Mouse (Mus musculus) forebrain, embryonic 12.5 days (tissue): ENCODE measurements around the gene Tnfrsf26. TPM values are rescaled to one million over a fixed set of nuclear protein-coding genes. Genes with fewer than 3 reads are reported as not detected.

ENCODE experiments used
- ATAC-seq: fragments of 200-750 bp; cut with Nextera tagmentation; 2 replicates; pipeline ENCODE4 v1.8.0; 2017; ENCODE audit warnings: moderate TSS enrichment; ENCODE audit not compliant: low FRiP score
- H3K27ac ChIP-seq: fragments of 300-500 bp; sonication (generic); 2 replicates; pipeline ENCODE4 v1.5.1; 2016; ENCODE audit warnings: mild to moderate bottlenecking
- H3K27me3 ChIP-seq: fragments of 300-500 bp; sonication (generic); 2 replicates; pipeline ENCODE4 v1.6.1; 2016; ENCODE audit warnings: mild to moderate bottlenecking
- H3K36me3 ChIP-seq: fragments of 300-500 bp; sonication (generic); replicated peaks from 2 replicates; pipeline ENCODE4 v1.6.1; 2016; ENCODE audit warnings: mild to moderate bottlenecking
- H3K4me1 ChIP-seq: fragments of 300-500 bp; sonication (generic); 2 replicates; pipeline ENCODE4 v1.6.1; 2016
- H3K4me2 ChIP-seq: fragments of 300-500 bp; sonication (generic); 2 replicates; pipeline ENCODE4 v1.6.1; 2016; ENCODE audit warnings: mild to moderate bottlenecking, moderate library complexity
- H3K4me3 ChIP-seq: fragments of 300-500 bp; sonication (generic); replicated peaks from 2 replicates; pipeline ENCODE4 v1.5.1; 2016; ENCODE audit warnings: mild to moderate bottlenecking
- H3K9ac ChIP-seq: fragments of 300-500 bp; sonication (generic); 2 replicates; pipeline ENCODE4 v1.6.1; 2016; ENCODE audit warnings: mild to moderate bottlenecking
- H3K9me3 ChIP-seq: fragments of 300-500 bp; sonication (generic); 2 replicates; pipeline ENCODE4 v1.6.1; 2016
- WGBS: fragments of 180-500 bp; shearing (Covaris S2); methylation state at CpG from one replicate; pipeline ENCODE4 v1.1.7; 2016; 5-methylcytosine and 5-hydroxymethylcytosine counted together
- polyA plus RNA-seq: library from polyadenylated mRNA; unstranded; fragments of >200 nt; fragmentation: Nextera tagmentation; extraction: Ambion mirVana; gene quantifications from 2 replicates; pipeline ENCODE4 v1.2.1, GENCODE M21; 2016

Gene Tnfrsf26
- polyA plus RNA-seq, 1 experiment from 2014 or later, result 0.22 TPM

DNA sequence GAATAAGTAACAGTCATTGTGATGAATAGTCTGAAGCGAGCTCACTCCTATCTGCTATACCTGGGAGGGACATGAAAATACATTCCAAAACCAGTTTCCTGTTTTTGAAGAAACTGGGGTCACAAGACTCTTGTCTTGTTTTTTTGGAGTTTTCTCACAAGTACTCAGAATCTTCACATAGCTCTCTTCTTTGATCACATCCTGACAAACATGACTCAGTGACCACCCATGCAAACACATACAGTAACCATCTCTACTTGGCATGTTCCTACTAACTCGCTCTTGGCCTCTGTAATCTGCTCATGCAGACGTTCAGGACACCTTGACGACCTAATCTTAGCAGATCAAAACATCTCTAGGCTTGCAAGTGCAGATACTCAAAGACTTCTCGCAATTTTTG, 3.4 kb downstream of the Tnfrsf26 start:
- Histone ChIP-seq H3K9ac (no peak overlapping the region), H3K4me3 (no peak overlapping the region), H3K4me2 (no peak overlapping the region), H3K27me3 (no peaks in the 10 kb centered on the region), H3K9me3 (no peaks in the 10 kb centered on the region), H3K36me3 (no peaks in the 10 kb centered on the region), H3K4me1 (no peaks in the 10 kb centered on the region), H3K27ac (no peak overlapping the region)
- ATAC-seq, result no peak
- 75% methylated on average over 5 of the region's 5 CpGs for WGBS

DNA sequence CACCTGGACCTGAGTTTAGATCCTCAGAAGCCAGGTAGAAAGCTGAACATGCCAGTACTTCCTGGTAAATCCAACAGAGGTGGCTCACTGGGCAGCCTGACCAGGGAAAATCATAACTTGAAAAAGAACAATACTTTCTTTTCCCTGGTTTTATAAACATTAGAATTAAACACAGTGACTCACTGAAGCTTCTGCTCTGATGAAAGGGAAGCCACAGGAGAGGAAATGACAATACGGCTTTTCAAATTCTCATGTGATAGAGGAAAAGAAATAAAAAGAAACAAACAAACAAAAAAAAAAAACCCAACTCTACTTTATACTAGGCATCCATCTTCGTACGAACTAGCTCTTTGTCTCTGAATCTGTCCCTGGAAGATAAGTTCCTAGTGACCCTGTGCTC, 4.0 kb downstream of the Tnfrsf26 start:
- Histone ChIP-seq H3K4me1 (no peaks in the 10 kb centered on the region), H3K4me3 (no peak overlapping the region), H3K9me3 (no peaks in the 10 kb centered on the region), H3K9ac (no peak overlapping the region), H3K27me3 (no peaks in the 10 kb centered on the region), H3K4me2 (no peak overlapping the region), H3K36me3 (no peaks in the 10 kb centered on the region), H3K27ac (no peak overlapping the region)
- WGBS, result 87% methylated on average over 3 of the region's 3 CpGs
- no peak for ATAC-seq

DNA sequence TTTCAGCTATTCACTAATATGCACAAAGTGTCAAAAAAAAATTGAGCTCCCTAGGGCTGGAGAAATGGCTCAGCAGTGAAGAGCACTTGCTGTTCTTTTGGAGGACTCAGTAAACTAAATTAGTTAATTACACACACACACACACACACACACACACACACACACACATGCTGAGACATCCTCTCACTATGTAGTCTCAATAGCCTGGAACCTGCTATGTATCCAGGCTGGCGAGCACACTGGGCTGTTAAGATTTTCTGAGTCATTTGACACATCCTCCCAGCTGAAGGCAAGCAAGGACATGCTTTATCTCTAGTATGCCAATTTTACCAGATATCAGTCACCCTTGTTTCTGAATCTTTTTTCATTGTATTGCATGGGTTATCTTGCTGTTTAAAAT, 7.6 kb downstream of the Tnfrsf26 start:
- ATAC-seq, result no peak
- no peak overlapping the region for H3K9ac ChIP-seq
- H3K9me3 ChIP-seq, result no peaks in the 10 kb centered on the region
- H3K4me1 ChIP-seq, result no peaks in the 10 kb centered on the region
- no peak overlapping the region for H3K27ac ChIP-seq
- H3K36me3 ChIP-seq, result no peaks in the 10 kb centered on the region
- H3K4me3 ChIP-seq, result no peak overlapping the region
- 62% methylated on average over 1 of the region's 1 CpGs for WGBS
- H3K4me2 ChIP-seq, result no peak overlapping the region
- H3K27me3 ChIP-seq, result no peaks in the 10 kb centered on the region

DNA sequence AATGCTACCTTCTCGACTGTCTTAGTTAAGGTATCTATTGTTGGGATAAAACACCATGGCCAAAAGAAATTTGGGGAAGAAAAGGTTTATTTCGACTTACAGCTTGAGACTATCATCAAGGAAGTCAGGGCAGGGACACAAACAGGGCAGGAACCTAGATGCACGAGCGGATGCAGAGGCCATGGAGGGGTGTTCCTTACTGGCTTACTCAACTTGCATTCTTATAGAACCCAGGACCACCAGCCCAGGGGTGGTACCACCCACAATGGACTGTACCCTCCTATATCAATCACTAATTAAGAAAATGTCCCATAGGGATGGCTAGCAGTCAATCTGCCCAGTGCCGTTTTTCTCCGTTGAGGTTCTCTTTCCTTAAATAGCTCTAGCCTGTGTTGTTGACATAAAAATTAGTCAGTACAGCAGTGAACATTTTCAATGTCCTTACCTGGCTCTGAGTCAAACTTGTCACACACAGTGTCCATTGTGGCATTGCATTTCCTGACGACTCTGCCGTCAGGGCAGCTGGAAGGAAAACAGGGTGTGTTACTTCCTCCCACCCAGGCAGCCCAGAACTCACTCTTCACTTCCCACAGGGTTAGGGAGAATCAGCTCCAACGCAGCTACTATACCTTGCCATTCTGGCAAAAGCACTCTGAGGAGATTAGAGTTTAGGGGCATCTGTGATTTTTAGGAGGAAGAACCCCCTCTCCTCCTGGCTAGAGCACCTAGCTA, 14.0 kb downstream of the Tnfrsf26 start:
- H3K36me3 ChIP-seq, result no peaks in the 10 kb centered on the region

DNA sequence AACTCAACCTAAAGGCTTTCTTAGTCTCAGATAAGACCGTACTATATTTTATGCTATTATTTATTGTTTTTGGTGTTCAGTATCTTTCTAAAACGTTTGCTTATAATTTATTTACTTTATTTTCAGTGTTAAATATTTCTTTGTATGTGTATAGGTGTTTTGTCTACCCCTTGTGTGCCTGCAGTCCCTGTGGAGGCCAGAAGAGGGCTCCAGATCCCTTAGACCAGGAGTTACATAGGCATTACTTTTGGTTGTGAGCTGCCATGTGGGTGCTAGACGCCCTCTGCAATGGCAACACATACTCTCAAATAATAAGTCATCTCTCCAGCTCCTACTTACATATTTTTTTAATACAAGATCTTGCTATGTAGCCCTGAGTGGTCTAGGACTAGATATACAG, 16.3 kb downstream of the Tnfrsf26 start:
- H3K27ac ChIP-seq, result no peak overlapping the region
- H3K4me2 ChIP-seq, result no peak overlapping the region
- 65% methylated on average over 3 of the region's 3 CpGs for WGBS
- no peak for ATAC-seq
- no peaks in the 10 kb centered on the region for H3K36me3 ChIP-seq
- H3K4me1 ChIP-seq, result no peaks in the 10 kb centered on the region
- H3K4me3 ChIP-seq, result no peak overlapping the region
- no peaks in the 10 kb centered on the region for H3K27me3 ChIP-seq
- H3K9ac ChIP-seq, result no peak overlapping the region
- no peaks in the 10 kb centered on the region for H3K9me3 ChIP-seq

More for the DNA sequence above, 14.0 kb downstream of the Tnfrsf26 start:
- Histone ChIP-seq H3K4me1 (no peaks in the 10 kb centered on the region), H3K4me3 (no peak overlapping the region), H3K4me2 (no peak overlapping the region), H3K27ac (no peak overlapping the region), H3K9me3 (no peaks in the 10 kb centered on the region), H3K27me3 (no peaks in the 10 kb centered on the region), H3K9ac (no peak overlapping the region)
- WGBS, result 77% methylated on average over 9 of the region's 9 CpGs
- ATAC-seq, result no peak

DNA sequence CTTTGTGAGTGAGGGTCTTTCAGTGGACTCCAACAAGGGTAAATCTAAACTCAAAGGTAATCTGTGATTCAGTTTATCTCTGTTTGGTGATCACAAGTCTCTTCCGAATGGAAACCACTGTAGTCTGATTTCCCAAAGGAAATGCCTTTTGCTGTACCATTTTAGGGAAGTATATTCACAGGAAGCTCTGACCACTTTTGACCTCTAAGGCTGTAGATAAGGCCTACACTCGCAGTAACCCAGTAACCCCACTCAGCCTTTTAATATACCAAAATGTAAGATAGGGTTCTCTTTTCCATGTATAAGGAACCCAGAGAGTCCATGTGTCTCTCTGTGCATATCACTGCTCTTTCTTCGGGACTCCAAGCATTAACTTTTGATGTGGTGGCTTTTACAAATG, 23.2 kb downstream of the Tnfrsf26 start:
- Histone ChIP-seq H3K36me3 (no peaks in the 10 kb centered on the region), H3K27me3 (no peaks in the 10 kb centered on the region), H3K4me1 (peaks cover 4% of the 10 kb centered on the region), H3K9me3 (no peaks in the 10 kb centered on the region), H3K4me2 (no peak overlapping the region), H3K9ac (no peak overlapping the region), H3K27ac (no peak overlapping the region), H3K4me3 (no peak overlapping the region)
- WGBS, result 93% methylated on average over 3 of the region's 3 CpGs
- no peak for ATAC-seq

DNA sequence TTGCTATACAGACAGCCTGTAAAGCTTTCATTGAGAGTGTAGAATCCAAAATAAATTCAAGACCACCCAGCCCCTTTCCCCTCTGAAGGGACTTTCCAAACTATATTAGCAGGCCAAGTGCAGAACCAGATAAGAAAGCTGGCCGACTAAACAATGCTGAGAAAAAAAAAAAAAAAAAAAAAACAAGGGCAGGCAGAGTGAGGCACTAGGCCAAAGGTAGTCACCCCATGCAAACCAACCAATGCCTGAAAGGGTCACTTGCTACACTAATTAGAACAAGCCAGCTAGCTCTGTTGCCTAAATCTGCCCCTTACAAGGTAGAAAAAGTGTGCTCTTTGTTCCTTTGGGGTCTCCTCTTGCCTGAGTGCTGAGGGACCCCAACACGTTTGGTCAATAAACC, 23.6 kb downstream of the Tnfrsf26 start:
- 75% methylated on average over 2 of the region's 2 CpGs for WGBS
- Histone ChIP-seq H3K27ac (no peak overlapping the region), H3K4me2 (no peak overlapping the region), H3K9me3 (no peaks in the 10 kb centered on the region), H3K9ac (no peak overlapping the region), H3K36me3 (no peaks in the 10 kb centered on the region), H3K27me3 (no peaks in the 10 kb centered on the region), H3K4me1 (peaks cover 4% of the 10 kb centered on the region), H3K4me3 (no peak overlapping the region)
- ATAC-seq, result no peak

DNA sequence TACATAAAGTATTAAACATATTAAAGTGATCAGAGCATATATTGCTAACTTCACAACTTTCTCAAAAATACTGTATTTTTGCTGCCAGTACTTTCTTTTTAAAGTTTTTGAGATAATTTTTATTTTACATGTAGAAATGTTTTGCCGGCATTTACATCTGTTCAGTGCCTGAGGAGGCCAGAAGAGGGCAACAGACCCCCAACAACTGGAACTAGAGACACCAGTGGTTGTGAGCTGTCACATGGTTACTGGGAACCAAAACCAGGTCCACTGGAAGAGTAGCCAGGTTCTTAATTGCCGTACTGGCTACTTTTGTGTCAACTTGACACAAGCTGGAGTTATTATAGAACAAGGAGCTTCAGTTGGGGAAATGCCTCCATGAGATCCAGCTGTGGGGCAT, 26.8 kb downstream of the Tnfrsf26 start:
- Histone ChIP-seq H3K4me2 (no peak overlapping the region), H3K9me3 (no peaks in the 10 kb centered on the region), H3K27ac (no peak overlapping the region), H3K27me3 (no peaks in the 10 kb centered on the region), H3K36me3 (no peaks in the 10 kb centered on the region), H3K4me1 (peaks cover 16% of the 10 kb centered on the region), H3K4me3 (no peak overlapping the region), H3K9ac (no peak overlapping the region)
- no peak for ATAC-seq
- WGBS, result 76% methylated on average over 2 of the region's 2 CpGs

DNA sequence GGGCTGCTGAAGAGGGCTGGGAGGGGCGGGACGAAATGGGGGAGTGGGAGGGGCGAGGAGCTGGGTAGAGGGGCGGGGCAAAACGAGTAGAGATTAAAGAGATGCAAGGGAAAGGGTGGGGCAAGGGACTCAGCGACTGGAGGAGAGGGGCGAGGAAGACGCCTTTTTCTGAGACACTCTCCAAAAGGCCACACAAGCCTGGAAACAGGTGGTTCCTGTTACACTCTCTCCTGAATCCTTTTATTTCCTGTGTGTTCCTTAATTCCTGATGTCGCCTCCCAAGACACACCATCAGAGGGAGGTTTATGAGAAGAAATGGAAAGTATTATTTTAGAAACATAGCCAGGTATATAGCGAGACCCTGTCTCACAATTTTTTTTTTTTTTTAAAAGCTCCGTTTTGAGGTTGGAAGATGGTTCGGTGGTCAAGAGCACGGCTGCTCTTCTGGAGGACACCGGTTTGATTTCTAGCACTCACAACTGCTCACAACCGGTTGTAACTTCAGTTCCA, 28.2 kb downstream of the Tnfrsf26 start:
- no peaks in the 10 kb centered on the region; the same call in 1 of the 2 replicates for H3K36me3 ChIP-seq
- peak overlapping the region; percentile 88 for H3K4me3 ChIP-seq
- H3K9ac ChIP-seq, result peak overlapping the region; percentile 92
- 7% methylated on average over 15 of the region's 15 CpGs for WGBS
- ATAC-seq, result no peak
- peaks cover 21% of the 10 kb centered on the region for H3K4me1 ChIP-seq
- no peaks in the 10 kb centered on the region for H3K9me3 ChIP-seq
- 0 out of 2 replicates have a peak overlapping the region, but pooled peaks have one; percentile 43 for H3K27ac ChIP-seq
- H3K27me3 ChIP-seq, result no peaks in the 10 kb centered on the region
- peak overlapping the region; percentile 97 for H3K4me2 ChIP-seq

DNA sequence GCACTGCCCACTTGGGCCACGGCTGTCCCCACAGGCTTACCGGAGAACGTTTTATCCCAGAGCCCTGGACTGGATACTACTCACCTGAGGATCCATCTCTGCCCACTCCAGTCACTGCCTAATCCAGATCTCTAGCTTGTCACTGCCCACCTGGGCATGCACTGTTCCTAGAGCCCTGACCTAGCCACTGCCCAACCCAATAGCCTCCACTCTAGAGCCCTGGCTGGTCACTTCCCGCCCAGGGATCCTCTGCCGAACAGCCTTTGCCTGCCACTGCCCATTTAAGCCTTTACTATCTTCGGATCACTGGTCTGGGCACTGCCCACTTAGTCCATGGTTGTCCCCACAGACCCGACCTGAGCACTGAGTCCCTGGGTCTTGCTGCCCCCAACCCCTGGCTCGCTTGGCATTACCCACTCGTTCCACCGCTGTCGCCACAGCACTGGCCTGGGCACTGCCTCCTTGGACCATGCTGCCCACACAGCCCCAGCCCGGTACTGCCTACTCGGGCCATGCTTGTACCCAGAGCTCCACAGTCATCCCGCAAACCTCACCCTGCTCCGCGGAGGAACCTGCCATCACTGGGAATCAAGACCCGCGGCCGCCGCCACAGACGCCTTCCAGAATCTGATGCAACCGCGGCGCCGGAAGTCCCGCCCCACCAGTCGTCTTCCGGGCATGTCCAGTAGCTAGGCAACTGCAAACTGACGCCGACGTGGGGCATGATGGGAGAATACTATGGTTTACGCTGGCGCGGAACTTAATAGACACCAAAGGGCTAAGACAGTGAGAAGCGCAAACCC, 28.9 kb downstream of the Tnfrsf26 start, which contains the start of gene Cars:
Cars (minus strand) TSS at position 663 of the 803 bp plus-strand sequence.
- Histone ChIP-seq H3K4me3 (peak within 1 kb of the TSS; percentile 88), H3K36me3 (no peaks in the 10 kb centered on the region; the same call in 1 of the 2 replicates), H3K27ac (peak within 1 kb of the TSS; percentile 66; the same call in 1 of the 2 replicates), H3K9ac (peak within 1 kb of the TSS; percentile 92), H3K27me3 (no peaks in the 10 kb centered on the region), H3K4me2 (peak within 1 kb of the TSS; percentile 97), H3K9me3 (no peaks in the 10 kb centered on the region), H3K4me1 (peaks cover 27% of the 10 kb centered on the region)
- 1% methylated on average over 35 of the region's 35 CpGs for WGBS
- peak; percentile 98 for ATAC-seq

DNA sequence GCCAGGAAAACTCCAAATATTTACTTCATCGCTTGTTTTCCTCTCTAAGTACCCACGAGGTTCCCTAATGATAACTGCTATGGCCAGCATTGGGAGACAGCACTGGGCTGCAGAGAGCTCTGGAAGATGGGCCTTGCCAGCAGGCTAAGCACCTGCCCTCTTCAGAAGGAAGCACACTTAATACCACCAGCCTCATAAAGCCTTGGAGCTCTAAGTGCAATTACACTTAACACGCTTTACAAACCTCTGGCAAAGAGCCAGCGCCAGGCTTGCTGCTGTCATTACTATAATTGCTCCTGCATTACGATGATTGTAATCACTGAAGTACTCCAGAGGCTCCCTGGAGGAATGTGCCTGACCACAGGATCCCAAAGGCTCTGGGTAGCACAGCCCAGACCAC, 33.7 kb downstream of the Tnfrsf26 start:
- H3K36me3 ChIP-seq, result peaks cover 28% of the 10 kb centered on the region
- no peak overlapping the region for H3K9ac ChIP-seq
- no peaks in the 10 kb centered on the region for H3K27me3 ChIP-seq
- WGBS, result 62% methylated on average over 5 of the region's 5 CpGs
- peak overlapping the region; percentile 6; the same call in 1 of the 2 replicates for H3K27ac ChIP-seq
- H3K4me1 ChIP-seq, result peaks cover 23% of the 10 kb centered on the region
- H3K9me3 ChIP-seq, result no peaks in the 10 kb centered on the region
- no peak for ATAC-seq
- no peak overlapping the region for H3K4me3 ChIP-seq
- no peak overlapping the region for H3K4me2 ChIP-seq

DNA sequence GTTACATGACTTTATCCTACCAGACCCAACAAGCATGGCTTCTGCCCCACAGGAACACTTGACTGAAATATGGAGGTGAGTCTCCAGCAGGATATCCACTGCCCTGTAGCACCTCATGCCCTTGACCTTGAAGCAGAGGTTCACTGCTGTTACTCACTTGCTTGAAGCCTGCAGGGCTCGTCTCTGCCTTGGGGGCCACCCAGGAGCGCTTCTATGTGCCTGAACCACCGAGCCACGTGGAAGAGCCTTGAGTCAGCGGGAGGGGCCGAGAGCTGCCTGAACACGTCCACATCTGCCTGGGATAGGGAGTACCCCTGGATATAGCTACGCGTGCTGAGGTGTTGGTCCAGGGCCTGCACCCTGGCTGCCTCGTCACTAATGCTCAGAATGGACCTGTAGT, 36.3 kb downstream of the Tnfrsf26 start:
- Histone ChIP-seq H3K27ac (no peak overlapping the region), H3K4me2 (no peak overlapping the region), H3K9ac (no peak overlapping the region), H3K27me3 (no peaks in the 10 kb centered on the region), H3K36me3 (peaks cover 50% of the 10 kb centered on the region), H3K4me3 (no peak overlapping the region), H3K9me3 (no peaks in the 10 kb centered on the region), H3K4me1 (peaks cover 11% of the 10 kb centered on the region; the same call in 1 of the 2 replicates)
- no peak for ATAC-seq
- 89% methylated on average over 10 of the region's 10 CpGs for WGBS
